Mouse (Mus musculus) thymus, adult 2 months (tissue): ENCODE measurements around the gene Fem1b. TPM values are rescaled to one million over a fixed set of nuclear protein-coding genes. Genes with fewer than 3 reads are reported as not detected.

Experiments
- DNase-seq: peaks from one replicate; pipeline ENCODE4 v3.0.0; 2021
- H3K27ac ChIP-seq: fragments of 200-500 bp; 2 replicates; pipeline ENCODE4 v1.5.1; 2012; ENCODE audit warnings: low read length, control low read depth; ENCODE audit not compliant: control insufficient read depth, insufficient read depth
- H3K27me3 ChIP-seq: fragments of 200-500 bp; 2 replicates; pipeline ENCODE4 v1.6.1; 2012; ENCODE audit warnings: mild to moderate bottlenecking, low read length, moderate library complexity, mixed read lengths; ENCODE audit not compliant: control insufficient read depth, insufficient read depth
- H3K36me3 ChIP-seq: fragments of 200-500 bp; 2 replicates; pipeline ENCODE4 v1.6.1; 2012; ENCODE audit warnings: mild to moderate bottlenecking, low read length, moderate library complexity; ENCODE audit not compliant: control insufficient read depth, insufficient read depth
- H3K4me1 ChIP-seq: fragments of 200-500 bp; replicated peaks from 2 replicates; pipeline ENCODE4 v1.6.1; 2012; ENCODE audit warnings: low read length; ENCODE audit not compliant: control insufficient read depth, insufficient read depth
- H3K4me3 ChIP-seq: fragments of 200-500 bp; 2 replicates; pipeline ENCODE4 v1.5.1; 2012; ENCODE audit warnings: mild to moderate bottlenecking, low read length, control low read depth, moderate library complexity; ENCODE audit not compliant: control insufficient read depth, insufficient read depth
- CTCF ChIP-seq: fragments of 200-500 bp; IDR thresholded peaks from 2 replicates; pipeline ENCODE4 v1.5.1; 2012; ENCODE audit warnings: mild to moderate bottlenecking, control low read depth, low read length, moderate library complexity, borderline replicate concordance; ENCODE audit not compliant: control insufficient read depth, poor library complexity, insufficient read depth; ENCODE audit errors: extremely low read depth
- POLR2A ChIP-seq: fragments of 200-500 bp; IDR thresholded peaks from 2 replicates; pipeline ENCODE4 v1.6.1; 2012; ENCODE audit warnings: mild to moderate bottlenecking, low read length, control low read depth, moderate library complexity; ENCODE audit not compliant: control insufficient read depth, poor library complexity, insufficient read depth; ENCODE audit errors: extremely low read depth
- WGBS: fragments of 180-500 bp; shearing (Covaris S2); methylation state at CpG from one replicate; pipeline ENCODE4 v1.1.7; 2018; 5-methylcytosine and 5-hydroxymethylcytosine counted together
- polyA plus RNA-seq: library from polyadenylated mRNA; depleted of rRNA; stranded (reverse); fragments of >200 nt; gene quantifications from 2 replicates; pipeline ENCODE4 v1.2.3, GENCODE M21; 2012

Gene Fem1b
- polyA plus RNA-seq, 1 experiment, result 15.3 TPM

DNA sequence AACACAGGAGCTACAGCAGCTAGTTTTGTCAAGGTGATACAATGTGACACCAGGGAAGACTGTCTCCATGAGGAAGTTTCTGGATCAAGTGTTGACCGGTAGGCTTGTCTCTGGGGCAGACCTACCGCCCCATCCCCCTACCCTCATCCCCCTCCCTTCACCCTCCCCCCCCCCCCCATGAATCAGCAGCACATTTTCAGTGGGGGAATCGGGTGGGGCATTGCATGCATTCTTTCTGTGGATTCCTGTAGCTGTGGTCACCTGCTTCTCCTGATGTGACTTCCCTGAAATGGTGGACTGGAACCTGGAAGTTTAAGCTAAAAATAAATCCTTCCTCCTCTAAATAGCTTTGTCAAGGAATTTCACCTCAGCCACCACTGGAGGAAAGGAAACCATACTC lies 7.8 kb upstream of the Fem1b start:
- Histone ChIP-seq H3K27ac (no peak overlapping the region), H3K27me3 (no peaks in the 10 kb centered on the region), H3K36me3 (no peaks in the 10 kb centered on the region), H3K4me1 (no peaks in the 10 kb centered on the region), H3K4me3 (no peak overlapping the region)
- TF ChIP-seq CTCF (no peak), POLR2A (no peak)
- DNase-seq, result no peak
- WGBS, result 74% methylated on average over 3 of the region's 3 CpGs

DNA sequence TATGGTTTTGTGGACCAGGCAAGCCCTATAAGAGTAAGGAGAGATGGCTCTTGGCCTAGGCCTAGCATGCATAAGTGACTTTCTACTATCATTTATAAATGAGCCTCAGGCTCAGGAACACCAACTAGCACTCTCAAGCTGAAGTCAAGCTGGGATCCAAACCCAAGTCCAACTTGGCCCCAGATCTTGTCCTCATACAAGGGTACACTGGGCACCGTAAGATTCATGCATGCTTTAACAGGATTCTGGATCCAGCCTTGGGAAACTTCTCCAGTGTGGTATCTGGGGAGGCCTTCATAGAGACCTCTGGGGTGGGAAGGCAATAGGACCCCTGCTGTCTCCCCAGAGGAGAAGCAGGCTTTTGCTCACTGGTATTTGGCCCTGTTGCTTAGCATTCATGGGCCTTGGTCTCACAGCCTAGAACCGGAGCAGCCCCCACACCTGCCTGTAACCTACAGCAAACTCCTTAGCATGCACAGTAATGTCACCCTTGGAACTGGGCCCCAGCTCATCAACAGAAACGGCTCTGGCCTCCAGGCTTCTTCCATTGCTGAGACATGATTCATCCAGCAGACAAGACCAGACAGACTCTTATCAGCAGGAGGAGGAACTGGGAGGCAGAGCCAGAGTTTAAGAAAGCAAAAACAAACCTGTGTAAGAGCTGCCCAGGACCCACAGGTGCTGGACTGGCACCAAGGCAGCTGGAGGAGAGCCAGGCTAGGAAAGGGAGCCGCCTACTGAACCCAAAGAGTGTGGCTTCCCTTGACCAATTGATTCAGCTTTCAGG lies 6.3 kb upstream of the Fem1b start:
- 91% methylated on average over 4 of the region's 4 CpGs for whole genome bisulfite sequencing
- H3K27ac ChIP-seq, result peak overlapping the region; percentile 34; the same call in 1 of the 2 replicates
- H3K4me3 ChIP-seq, result no peak overlapping the region
- TF ChIP-seq CTCF (no peak), POLR2A (no peak)
- no peaks in the 10 kb centered on the region for H3K36me3 ChIP-seq
- no peaks in the 10 kb centered on the region for H3K4me1 ChIP-seq
- no peaks in the 10 kb centered on the region for H3K27me3 ChIP-seq
- DNase-seq, result no peak

- Histone ChIP-seq H3K4me1 (peaks cover under 1% of the 10 kb centered on the region; the same call in 1 of the 2 replicates), H3K27me3 (no peaks in the 10 kb centered on the region), H3K36me3 (no peaks in the 10 kb centered on the region), H3K27ac (peak overlapping the region; percentile 34; the same call in 1 of the 2 replicates), H3K4me3 (no peak overlapping the region)
- WGBS, result 64% methylated on average over 12 of the region's 12 CpGs
- DNase-seq, result no peak
- TF ChIP-seq CTCF (no peak), POLR2A (no peak)
Measured at GRCm38 (mm10) chr9:62817099-62817571, 5.4 kb upstream of the Fem1b start.

DNA sequence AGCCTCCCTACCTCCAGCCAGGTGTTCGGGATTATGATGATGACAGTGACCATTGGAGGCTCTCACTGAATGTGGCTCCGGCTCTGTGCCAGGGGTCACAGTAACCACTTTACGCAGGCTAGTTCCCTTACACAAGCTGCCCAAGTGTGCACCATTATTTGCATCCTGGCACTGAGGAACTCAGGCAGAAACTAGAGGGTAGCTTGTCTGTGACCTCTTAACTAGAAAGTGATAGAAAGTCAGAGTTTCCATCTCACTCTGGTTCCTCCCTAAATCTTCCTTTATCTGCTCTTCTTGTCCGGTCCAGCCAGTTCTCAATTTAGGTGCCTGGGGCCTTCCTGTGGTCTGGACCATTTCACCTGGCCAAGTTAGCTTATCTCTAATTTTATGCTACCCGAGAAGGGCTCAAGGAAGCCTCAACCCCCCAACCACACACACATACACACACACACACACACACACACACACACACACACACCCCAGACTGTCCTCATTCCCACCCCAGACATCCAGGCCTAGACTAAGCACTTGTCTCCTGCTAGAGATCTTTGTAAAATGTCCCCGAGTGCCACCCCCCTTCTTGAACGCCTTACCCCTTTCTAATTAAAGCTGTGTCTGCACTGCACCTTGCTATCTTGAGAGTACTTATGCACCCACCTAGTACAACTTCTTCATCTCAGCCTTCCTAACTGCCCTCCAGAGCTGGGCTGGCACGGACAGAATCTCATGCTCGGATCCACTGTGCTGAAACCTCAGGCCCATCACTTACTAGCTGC lies 4.8 kb upstream of the Fem1b start:
- Histone ChIP-seq H3K27ac (no peak overlapping the region), H3K4me1 (peaks cover 3% of the 10 kb centered on the region; the same call in 1 of the 2 replicates), H3K36me3 (no peaks in the 10 kb centered on the region), H3K27me3 (no peaks in the 10 kb centered on the region), H3K4me3 (no peak overlapping the region)
- TF ChIP-seq POLR2A (no peak), CTCF (no peak)
- WGBS, result 89% methylated on average over 9 of the region's 9 CpGs
- DNase-seq, result no peak

DNA sequence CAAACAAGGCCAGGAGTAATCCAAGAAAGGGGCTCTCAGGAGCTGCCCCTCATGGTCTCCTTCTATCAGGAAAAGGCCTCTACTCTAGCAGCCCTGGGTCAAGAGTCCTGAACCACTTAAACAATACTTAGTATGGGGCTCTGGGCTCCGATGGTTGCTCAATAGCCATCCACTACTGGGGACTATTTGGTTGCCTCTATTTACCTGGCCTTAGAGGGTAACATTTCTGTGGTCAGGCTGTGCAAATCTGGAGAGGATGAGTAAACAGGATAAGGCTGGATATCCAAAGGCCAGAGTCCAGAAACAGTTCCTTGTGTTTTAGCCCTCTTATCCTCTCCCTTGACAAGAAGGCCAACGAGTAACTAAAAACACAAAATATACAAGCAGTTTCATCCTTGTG lies 3.0 kb upstream of the Fem1b start:
- Histone ChIP-seq H3K27ac (no peak overlapping the region), H3K4me1 (peaks cover 6% of the 10 kb centered on the region), H3K36me3 (no peaks in the 10 kb centered on the region), H3K4me3 (no peak overlapping the region), H3K27me3 (no peaks in the 10 kb centered on the region)
- 98% methylated on average over 2 of the region's 2 CpGs for WGBS
- DNase-seq, result no peak
- no peak for TF ChIP-seq POLR2A
- TF ChIP-seq CTCF, result no peak

DNA sequence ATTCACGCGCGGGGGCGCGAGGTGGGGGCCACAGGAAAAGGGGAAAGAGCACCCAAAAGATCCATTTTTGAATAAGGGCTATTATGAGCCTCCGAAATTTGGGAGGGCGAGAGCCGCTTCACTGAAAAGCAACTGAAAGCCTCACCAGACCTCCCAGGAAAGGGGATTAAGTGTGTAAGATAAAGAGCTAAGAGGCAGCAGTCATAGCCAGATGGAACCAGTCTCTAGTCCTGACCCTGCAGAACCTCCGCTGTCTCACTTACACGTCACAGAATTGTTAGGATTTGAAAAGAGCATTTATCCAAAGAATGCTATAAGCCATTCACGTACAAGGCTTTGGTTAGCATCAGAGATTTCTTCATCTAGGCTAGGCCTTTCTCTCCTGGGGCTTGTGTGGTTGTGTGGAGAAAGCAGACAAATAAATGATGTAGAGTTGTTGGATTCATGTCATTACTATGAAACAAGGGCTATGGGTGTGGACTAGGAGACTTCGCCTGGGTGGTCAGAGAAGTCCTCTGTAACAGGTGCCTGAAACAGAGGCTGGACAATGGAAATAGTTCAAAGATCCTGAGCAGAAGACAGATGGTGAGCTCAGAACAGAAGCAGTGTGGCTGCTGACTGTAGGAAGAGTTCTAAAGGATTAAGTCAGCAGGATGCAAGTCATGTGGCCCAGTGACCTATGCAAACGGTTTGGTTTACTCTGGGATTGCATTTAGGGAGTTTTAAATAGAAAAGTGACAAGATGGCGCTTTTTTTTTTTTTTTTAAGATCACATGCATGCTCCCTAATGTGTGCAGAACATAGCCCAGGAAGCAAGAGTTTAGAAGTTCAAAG lies 699 bp upstream of the Fem1b start:
- Histone ChIP-seq H3K4me3 (peak overlapping the region; percentile 88), H3K27ac (peak overlapping the region; percentile 19; the same call in 1 of the 2 replicates), H3K36me3 (no peaks in the 10 kb centered on the region), H3K4me1 (peaks cover 6% of the 10 kb centered on the region), H3K27me3 (no peaks in the 10 kb centered on the region)
- 39% methylated on average over 14 of the region's 14 CpGs for WGBS
- DNase-seq, result no peak
- no peak for TF ChIP-seq POLR2A
